Mouse (Mus musculus) erythroblast, embryonic 14.5 days (primary cell): ENCODE measurements around the gene Cryzl1. TPM values are rescaled to one million over a fixed set of nuclear protein-coding genes. Genes with fewer than 3 reads are reported as not detected.
A peak's percentile ranks its signal among the peaks of the same experiment; 100 is the strongest.

Experiments used
- H3K27me3 ChIP-seq: 2 replicates; pipeline ENCODE4 v1.6.1; 2012; ENCODE audit warnings: inconsistent platforms; ENCODE audit not compliant: control insufficient read depth
- H3K36me3 ChIP-seq: 2 replicates; pipeline ENCODE4 v1.6.1; 2012; ENCODE audit warnings: mild to moderate bottlenecking, inconsistent platforms; ENCODE audit not compliant: control insufficient read depth
- H3K4me1 ChIP-seq: 2 replicates; pipeline ENCODE4 v1.6.1; 2012; ENCODE audit warnings: inconsistent platforms; ENCODE audit not compliant: control insufficient read depth
- H3K4me3 ChIP-seq: replicated peaks from 2 replicates; pipeline ENCODE3; 2012; ENCODE audit warnings: moderate library complexity, mild to moderate bottlenecking, inconsistent platforms
- H3K9me3 ChIP-seq: 2 replicates; pipeline ENCODE4 v1.6.1; 2012; ENCODE audit warnings: low read length, inconsistent platforms, mixed read lengths; ENCODE audit not compliant: control insufficient read depth
- GATA1 ChIP-seq: IDR thresholded peaks from 2 replicates; pipeline ENCODE4 v1.6.1; 2012; ENCODE audit warnings: low read length, inconsistent platforms, mixed read lengths
- TAL1 ChIP-seq: IDR thresholded peaks from 3 replicates; pipeline ENCODE4 v1.6.1; 2012; ENCODE audit warnings: low read length, inconsistent platforms, mixed read lengths
- polyA plus RNA-seq: library from polyadenylated mRNA; stranded (reverse); fragments of >175 nt; gene quantifications from 2 replicates; pipeline ENCODE4 v1.2.3, GENCODE M21; 2012

Cryzl1 gene
- polyA plus RNA-seq, 1 experiment, result 0.28 TPM

GRCm38 (mm10) chr16:91730446-91730845 is 1.7 kb upstream of the Cryzl1 start:
- H3K4me3 ChIP-seq, result peak overlapping the region; percentile 70
- H3K4me1 ChIP-seq, result peaks cover 44% of the 10 kb centered on the region
- H3K36me3 ChIP-seq, result peaks cover 18% of the 10 kb centered on the region
- peaks cover 3% of the 10 kb centered on the region; the same call in 1 of the 2 replicates for H3K9me3 ChIP-seq
- H3K27me3 ChIP-seq, result peaks cover 65% of the 10 kb centered on the region
- TF ChIP-seq TAL1 (no peak), GATA1 (no peak)

GRCm38 (mm10) chr16:91729821-91730441 is 1.2 kb upstream of the Cryzl1 start:
- peaks cover 44% of the 10 kb centered on the region for H3K4me1 ChIP-seq
- TF ChIP-seq GATA1, result no peak
- no peak for TF ChIP-seq TAL1
- peaks cover 3% of the 10 kb centered on the region; the same call in 1 of the 2 replicates for H3K9me3 ChIP-seq
- H3K27me3 ChIP-seq, result peaks cover 60% of the 10 kb centered on the region
- peak overlapping the region; percentile 70 for H3K4me3 ChIP-seq
- H3K36me3 ChIP-seq, result peaks cover 21% of the 10 kb centered on the region

- Histone ChIP-seq H3K36me3 (peaks cover 30% of the 10 kb centered on the region), H3K4me3 (peak within 1 kb of the TSS; percentile 70), H3K9me3 (peaks cover 3% of the 10 kb centered on the region; the same call in 1 of the 2 replicates), H3K4me1 (peaks cover 50% of the 10 kb centered on the region), H3K27me3 (peaks cover 51% of the 10 kb centered on the region)
- TF ChIP-seq GATA1 (peak; percentile 53; the same call in 1 of the 2 replicates), TAL1 (no peak)
Measured at GRCm38 (mm10) chr16:91729066-91729482, 299 bp upstream of the Cryzl1 start, which contains the start of gene Itsn1. Itsn1 (plus strand) TSS chr16:91729281.

GRCm38 (mm10) chr16:91727433-91727832 is 1.3 kb downstream of the Cryzl1 start:
- peaks cover 35% of the 10 kb centered on the region for H3K27me3 ChIP-seq
- H3K4me1 ChIP-seq, result peaks cover 55% of the 10 kb centered on the region
- TF ChIP-seq GATA1 (no peak), TAL1 (no peak)
- H3K36me3 ChIP-seq, result peaks cover 37% of the 10 kb centered on the region
- H3K4me3 ChIP-seq, result peak overlapping the region; percentile 70
- peaks cover 3% of the 10 kb centered on the region; the same call in 1 of the 2 replicates for H3K9me3 ChIP-seq

DNA sequence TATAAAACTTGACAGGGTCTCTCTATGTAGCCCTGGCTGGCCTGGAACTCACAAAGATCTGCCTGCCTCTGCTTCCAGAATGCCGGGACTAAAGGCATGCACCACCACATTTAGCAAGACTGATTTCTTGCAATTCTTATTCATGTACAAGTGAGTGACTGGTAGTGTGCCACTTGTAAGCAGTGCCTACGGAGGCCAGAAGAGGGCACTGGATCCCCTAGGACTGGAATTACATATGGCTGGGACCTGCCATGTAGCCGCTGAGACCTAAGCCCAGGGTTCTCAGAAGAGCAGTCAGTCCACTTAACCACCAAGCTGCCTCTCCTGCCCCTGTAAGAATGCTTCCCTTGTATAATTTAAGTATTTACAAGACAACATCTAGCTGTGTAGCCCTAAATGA is 4.5 kb downstream of the Cryzl1 start:
- Histone ChIP-seq H3K4me1 (peaks cover 59% of the 10 kb centered on the region), H3K27me3 (peaks cover 3% of the 10 kb centered on the region), H3K9me3 (peaks cover 2% of the 10 kb centered on the region; the same call in 1 of the 2 replicates), H3K36me3 (peaks cover 63% of the 10 kb centered on the region), H3K4me3 (no peak overlapping the region)
- TF ChIP-seq GATA1, result no peak
- no peak for TF ChIP-seq TAL1

DNA sequence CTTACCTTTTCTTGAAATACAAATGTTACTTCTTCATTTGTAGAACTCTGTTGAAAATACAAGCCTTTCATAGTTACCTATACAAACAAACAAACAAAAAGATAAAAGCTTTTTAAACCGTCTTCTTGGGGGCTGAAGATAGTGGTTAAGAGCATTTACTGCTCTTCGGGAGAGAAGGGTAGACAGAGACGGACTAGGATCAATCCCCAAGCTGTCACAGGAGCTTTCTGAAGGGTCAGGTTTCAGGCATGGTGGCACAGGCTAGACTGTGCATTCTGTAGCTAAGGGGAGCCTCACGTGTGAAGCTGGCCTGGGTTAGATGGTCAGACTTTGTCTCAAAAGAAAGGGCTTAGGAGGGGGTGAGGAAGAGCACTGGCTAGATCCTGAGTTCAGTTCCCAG is 11.4 kb downstream of the Cryzl1 start:
- H3K4me1 ChIP-seq, result peaks cover 56% of the 10 kb centered on the region
- no peaks in the 10 kb centered on the region for H3K27me3 ChIP-seq
- TF ChIP-seq TAL1 (no peak), GATA1 (no peak)
- peak overlapping the region; percentile 49 for H3K4me3 ChIP-seq
- H3K9me3 ChIP-seq, result peaks cover 8% of the 10 kb centered on the region
- H3K36me3 ChIP-seq, result peaks cover 85% of the 10 kb centered on the region

- TF ChIP-seq TAL1 (peak; percentile 97), GATA1 (peak; percentile 93)
- Histone ChIP-seq H3K36me3 (peaks cover 87% of the 10 kb centered on the region), H3K9me3 (peaks cover 8% of the 10 kb centered on the region), H3K4me1 (peaks cover 55% of the 10 kb centered on the region), H3K27me3 (no peaks in the 10 kb centered on the region), H3K4me3 (peak overlapping the region; percentile 49)
Measured at GRCm38 (mm10) chr16:91716927-91717349, 11.8 kb downstream of the Cryzl1 start.

- no peaks in the 10 kb centered on the region for H3K9me3 ChIP-seq
- H3K4me3 ChIP-seq, result no peak overlapping the region
- TF ChIP-seq GATA1 (no peak), TAL1 (no peak)
- peaks cover 7% of the 10 kb centered on the region for H3K4me1 ChIP-seq
- peaks cover 86% of the 10 kb centered on the region for H3K36me3 ChIP-seq
- H3K27me3 ChIP-seq, result no peaks in the 10 kb centered on the region
Measured at GRCm38 (mm10) chr16:91710241-91710640, 18.5 kb downstream of the Cryzl1 start.

GRCm38 (mm10) chr16:91704603-91705340 is 24.0 kb downstream of the Cryzl1 start:
- no peak for TF ChIP-seq GATA1
- TF ChIP-seq TAL1, result no peak
- Histone ChIP-seq H3K4me1 (peaks cover 14% of the 10 kb centered on the region), H3K27me3 (no peaks in the 10 kb centered on the region), H3K4me3 (no peak overlapping the region), H3K9me3 (no peaks in the 10 kb centered on the region), H3K36me3 (peaks cover 81% of the 10 kb centered on the region)
